Mouse (Mus musculus) hindbrain, postnatal 0 days (tissue): ENCODE measurements around the gene Xrcc6. TPM values are rescaled to one million over a fixed set of nuclear protein-coding genes. Genes with fewer than 3 reads are reported as not detected.

Experiments
- ATAC-seq: fragments of 200-750 bp; cut with Nextera tagmentation; 2 replicates; pipeline ENCODE4 v1.8.0; 2017; ENCODE audit warnings: mild to moderate bottlenecking, moderate TSS enrichment, moderate library complexity
- DNase-seq: peaks from one replicate; pipeline ENCODE4 v3.0.0-alpha.2; 2015; ENCODE audit warnings: low spot score
- H3K27ac ChIP-seq: fragments of 300-500 bp; sonication (generic); 2 replicates; pipeline ENCODE4 v1.5.1; 2014; ENCODE audit warnings: mild to moderate bottlenecking
- H3K27me3 ChIP-seq: fragments of 300-500 bp; sonication (generic); 2 replicates; pipeline ENCODE4 v1.6.1; 2014; ENCODE audit warnings: low read length, mixed read lengths; ENCODE audit not compliant: insufficient read depth
- H3K36me3 ChIP-seq: fragments of 300-500 bp; sonication (generic); 2 replicates; pipeline ENCODE4 v1.6.1; 2014; ENCODE audit warnings: low read length, mixed read lengths; ENCODE audit not compliant: insufficient read depth
- H3K4me1 ChIP-seq: fragments of 300-500 bp; sonication (generic); 2 replicates; pipeline ENCODE4 v1.6.1; 2014; ENCODE audit warnings: antibody characterized with exemption, low read length, mixed read lengths; ENCODE audit not compliant: insufficient read depth
- H3K4me2 ChIP-seq: fragments of 300-500 bp; sonication (generic); 2 replicates; pipeline ENCODE4 v1.6.1; 2014; ENCODE audit warnings: low read depth, mild to moderate bottlenecking, low read length, moderate library complexity, mixed read lengths
- H3K4me3 ChIP-seq: fragments of 300-500 bp; sonication (generic); 2 replicates; pipeline ENCODE4 v1.5.1; 2014; ENCODE audit warnings: low read length
- H3K9ac ChIP-seq: fragments of 300-500 bp; sonication (generic); replicated peaks from 2 replicates; pipeline ENCODE4 v1.6.1; 2014; ENCODE audit warnings: mild to moderate bottlenecking, low read length, moderate library complexity, mixed read lengths
- H3K9me3 ChIP-seq: fragments of 300-500 bp; sonication (generic); 2 replicates; pipeline ENCODE4 v1.6.1; 2016; ENCODE audit warnings: low read length, mixed read lengths
- CTCF ChIP-seq: IDR thresholded peaks from 2 replicates; pipeline ENCODE4 v1.5.1; 2016; ENCODE audit warnings: antibody characterized with exemption, control low read depth, low read depth
- WGBS: fragments of 180-500 bp; shearing (Covaris S2); extraction: QIAGEN DNeasy Blood & Tissue Kit; methylation state at CpG from one replicate; pipeline ENCODE4 v1.1.7; 2014; 5-methylcytosine and 5-hydroxymethylcytosine counted together
- polyA plus RNA-seq: library from polyadenylated mRNA; unstranded; fragments of >200 nt; fragmentation: Nextera tagmentation; extraction: Ambion mirVana; gene quantifications from 2 replicates; pipeline ENCODE4 v1.2.1, GENCODE M21; 2015
- total RNA-seq: library from RNA; depleted of rRNA; stranded (reverse); fragments of >200 nt; gene quantifications from 2 replicates; pipeline ENCODE4 v1.2.3, GENCODE M21; 2014; rRNA removed

The Xrcc6 gene
- total and polyA plus RNA-seq, 2 experiments from 2014 or later = 18.5 to 30.9 TPM

GRCm38 (mm10) chr15:82081161-82081560 is 93.5 kb downstream of the Xrcc6 start:
- TF ChIP-seq CTCF = peak; percentile 73
- Histone ChIP-seq H3K27ac (no peak overlapping the region), H3K9me3 (no peaks in the 10 kb centered on the region), H3K9ac (no peak overlapping the region), H3K27me3 (no peaks in the 10 kb centered on the region), H3K4me3 (no peak overlapping the region), H3K36me3 (no peaks in the 10 kb centered on the region), H3K4me1 (no peaks in the 10 kb centered on the region), H3K4me2 (no peak overlapping the region)
- 30% methylated on average over 7 of the region's 7 CpGs for WGBS
- ATAC-seq = peak; percentile 68
- DNase-seq = peak; percentile 56

GRCm38 (mm10) chr15:82085606-82086005 is 98.0 kb downstream of the Xrcc6 start:
- H3K4me3 ChIP-seq = no peak overlapping the region
- WGBS = 88% methylated on average over 9 of the region's 9 CpGs

GRCm38 (mm10) chr15:82086131-82086530 is 98.5 kb downstream of the Xrcc6 start:
- H3K4me3 ChIP-seq = no peak overlapping the region
- no peaks in the 10 kb centered on the region for H3K36me3 ChIP-seq
- WGBS = 81% methylated on average over 12 of the region's 12 CpGs
- H3K4me1 ChIP-seq = no peaks in the 10 kb centered on the region
- ATAC-seq = no peak
- no peaks in the 10 kb centered on the region for H3K9me3 ChIP-seq
- H3K27ac ChIP-seq = no peak overlapping the region
- no peak overlapping the region for H3K4me2 ChIP-seq
- no peak for DNase-seq
- no peak for TF ChIP-seq CTCF
- H3K27me3 ChIP-seq = no peaks in the 10 kb centered on the region
- H3K9ac ChIP-seq = no peak overlapping the region

More at GRCm38 (mm10) chr15:82085606-82086005, 98.0 kb downstream of the Xrcc6 start:
- no peak overlapping the region for H3K27ac ChIP-seq
- no peaks in the 10 kb centered on the region for H3K36me3 ChIP-seq
- H3K4me1 ChIP-seq = no peaks in the 10 kb centered on the region
- no peaks in the 10 kb centered on the region for H3K9me3 ChIP-seq
- ATAC-seq (no peak), DNase-seq (no peak)
- TF ChIP-seq CTCF = no peak
- no peak overlapping the region for H3K9ac ChIP-seq
- H3K27me3 ChIP-seq = no peaks in the 10 kb centered on the region
- H3K4me2 ChIP-seq = no peak overlapping the region

GRCm38 (mm10) chr15:82087266-82087665 is 99.6 kb downstream of the Xrcc6 start:
- ATAC-seq = no peak
- Histone ChIP-seq H3K9me3 (no peaks in the 10 kb centered on the region), H3K4me3 (no peak overlapping the region), H3K27me3 (no peaks in the 10 kb centered on the region), H3K27ac (no peak overlapping the region), H3K4me2 (no peak overlapping the region), H3K36me3 (no peaks in the 10 kb centered on the region), H3K9ac (no peak overlapping the region), H3K4me1 (no peaks in the 10 kb centered on the region)
- peak; percentile 42 for TF ChIP-seq CTCF
- peak; percentile 20 for DNase-seq
- 10% methylated on average over 10 of the region's 10 CpGs for WGBS

Other genes with a start within 250 kb of the Xrcc6 start
- 136 and 148 TPM in 2 replicates for gene Zc3h7b, start 242.8 kb upstream of the Xrcc6 start, total RNA-seq
- gene Zc3h7b, start 242.8 kb upstream of the Xrcc6 start, polyA plus RNA-seq = 31.4 and 34.5 TPM in 2 replicates
- 147 and 151 TPM in 2 replicates for gene Rangap1, start 242.3 kb upstream of the Xrcc6 start, total RNA-seq
- 124 and 128 TPM in 2 replicates for gene Rangap1, start 242.3 kb upstream of the Xrcc6 start, polyA plus RNA-seq
- 62.5 and 64.1 TPM in 2 replicates for gene Tef, start 185.4 kb upstream of the Xrcc6 start, total RNA-seq
- 27.8 and 30.4 TPM in 2 replicates for gene Tef, start 185.4 kb upstream of the Xrcc6 start, polyA plus RNA-seq
- gene Tob2, start 129.0 kb upstream of the Xrcc6 start, total RNA-seq = 12.9 and 13.9 TPM in 2 replicates
- 14.0 and 14.5 TPM in 2 replicates for gene Tob2, start 129.0 kb upstream of the Xrcc6 start, polyA plus RNA-seq
- gene Phf5a, start 115.9 kb upstream of the Xrcc6 start, total RNA-seq = 29.0 and 29.7 TPM in 2 replicates
- 102 and 110 TPM in 2 replicates for gene Phf5a, start 115.9 kb upstream of the Xrcc6 start, polyA plus RNA-seq
- 536 and 538 TPM in 2 replicates for gene Aco2, start 115.5 kb upstream of the Xrcc6 start, total RNA-seq
- gene Aco2, start 115.5 kb upstream of the Xrcc6 start, polyA plus RNA-seq = 298 and 299 TPM in 2 replicates
- 47.2 and 48.7 TPM in 2 replicates for gene Polr3h, start 61.6 kb upstream of the Xrcc6 start, total RNA-seq
- 98.7 and 101 TPM in 2 replicates for gene Polr3h, start 61.6 kb upstream of the Xrcc6 start, polyA plus RNA-seq
- 178 and 188 TPM in 2 replicates for gene Csdc2, start 51.1 kb upstream of the Xrcc6 start, total RNA-seq
- gene Csdc2, start 51.1 kb upstream of the Xrcc6 start, polyA plus RNA-seq = 239 and 269 TPM in 2 replicates
- 123 and 164 TPM in 2 replicates for gene Pmm1, start 26.9 kb upstream of the Xrcc6 start, total RNA-seq
- 140 and 142 TPM in 2 replicates for gene Pmm1, start 26.9 kb upstream of the Xrcc6 start, polyA plus RNA-seq
- gene 1700029P11Rik, start 7.3 kb upstream of the Xrcc6 start, total RNA-seq = not detected in 2 replicates
- not detected in 2 replicates for gene 1700029P11Rik, start 7.3 kb upstream of the Xrcc6 start, polyA plus RNA-seq
- 29.9 and 32.1 TPM in 2 replicates for gene Desi1, start 46.0 kb downstream of the Xrcc6 start, total RNA-seq
- 44.1 and 45.3 TPM in 2 replicates for gene Desi1, start 46.0 kb downstream of the Xrcc6 start, polyA plus RNA-seq
- 222 and 236 TPM in 2 replicates for gene Snu13, start 59.8 kb downstream of the Xrcc6 start, total RNA-seq
- 249 and 255 TPM in 2 replicates for gene Snu13, start 59.8 kb downstream of the Xrcc6 start, polyA plus RNA-seq
- gene 4930407I10Rik, start 71.3 kb downstream of the Xrcc6 start, total RNA-seq = not detected in 2 replicates
- gene 4930407I10Rik, start 71.3 kb downstream of the Xrcc6 start, polyA plus RNA-seq = not detected in 2 replicates
- 0.21 TPM in 1 of 2 replicates, not detected in the other for gene Mei1, start 82.2 kb downstream of the Xrcc6 start, total RNA-seq
- gene Mei1, start 82.2 kb downstream of the Xrcc6 start, polyA plus RNA-seq = 0.11 and 0.24 TPM in 2 replicates
- gene Ccdc134, start 140.1 kb downstream of the Xrcc6 start, total RNA-seq = 15.5 and 16.0 TPM in 2 replicates
- gene Ccdc134, start 140.1 kb downstream of the Xrcc6 start, polyA plus RNA-seq = 6.4 and 8.4 TPM in 2 replicates
- gene Srebf2, start 159.3 kb downstream of the Xrcc6 start, total RNA-seq = 256 and 266 TPM in 2 replicates
- gene Srebf2, start 159.3 kb downstream of the Xrcc6 start, polyA plus RNA-seq = 139 and 145 TPM in 2 replicates
- 34.7 and 36.0 TPM in 2 replicates for gene Shisa8, start 225.0 kb downstream of the Xrcc6 start, total RNA-seq
- 7.5 and 9.2 TPM in 2 replicates for gene Shisa8, start 225.0 kb downstream of the Xrcc6 start, polyA plus RNA-seq
- 0.29 and 5.6 TPM in 2 replicates for gene Tnfrsf13c, start 236.5 kb downstream of the Xrcc6 start, total RNA-seq
- 0.34 and 0.42 TPM in 2 replicates for gene Tnfrsf13c, start 236.5 kb downstream of the Xrcc6 start, polyA plus RNA-seq